Mouse (Mus musculus) MEL (cell line): ENCODE measurements around the gene Olfr983. TPM values are rescaled to one million over a fixed set of nuclear protein-coding genes. Genes with fewer than 3 reads are reported as not detected.

Source experiments
- DNase-seq: peaks from one replicate; pipeline ENCODE4 v3.0.0; 2011; ENCODE audit warnings: low read depth, low spot score
- H3K27ac ChIP-seq: 2 replicates; pipeline ENCODE4 v1.5.1; 2012; ENCODE audit warnings: low read depth, mild to moderate bottlenecking, control low read depth, low read length, moderate library complexity; ENCODE audit not compliant: control insufficient read depth
- H3K27me3 ChIP-seq, 2 experiments: fragments of 150-350 bp in 1 of 2; sonication (generic) in 1 of 2; 2 replicates each; pipeline ENCODE4 v1.6.1; 2012; ENCODE audit warnings: low read length in 2 of 2, mild to moderate bottlenecking in 2 of 2, improper control_type of control experiment in 1 of 2, moderate library complexity in 1 of 2; ENCODE audit not compliant: insufficient read depth in 2 of 2, control insufficient read depth in 1 of 2
- H3K36me3 ChIP-seq, 2 experiments: 2 replicates each; pipeline ENCODE4 v1.6.1; 2012 to 2014; ENCODE audit warnings: low read length in 2 of 2, improper control_type of control experiment in 1 of 2, inconsistent platforms in 1 of 2, mild to moderate bottlenecking in 1 of 2; ENCODE audit not compliant: insufficient read depth in 2 of 2, control insufficient read depth in 1 of 2
- H3K4me1 ChIP-seq, 2 experiments: fragments of 150-350 bp in 1 of 2; sonication (generic) in 1 of 2; 2 replicates each; pipeline ENCODE4 v1.6.1; 2012; ENCODE audit warnings: low read length in 2 of 2, improper control_type of control experiment in 1 of 2, mild to moderate bottlenecking in 1 of 2; ENCODE audit not compliant: insufficient read depth in 2 of 2, control insufficient read depth in 1 of 2
- H3K4me3 ChIP-seq, 2 experiments: fragments of 150-350 bp in 1 of 2; sonication (generic) in 1 of 2; 2 replicates each; pipeline ENCODE4 v1.5.1; 2012; ENCODE audit warnings: low read depth in 2 of 2, low read length in 2 of 2, mild to moderate bottlenecking in 2 of 2, moderate library complexity in 2 of 2, control low read depth in 1 of 2, improper control_type of control experiment in 1 of 2; ENCODE audit not compliant: control insufficient read depth in 1 of 2, insufficient read depth in 1 of 2
- H3K79me2 ChIP-seq: 2 replicates; pipeline ENCODE4 v1.6.1; 2012; ENCODE audit warnings: mild to moderate bottlenecking, low read length, moderate library complexity; ENCODE audit not compliant: control insufficient read depth, poor library complexity, insufficient read depth
- H3K9ac ChIP-seq: 2 replicates; pipeline ENCODE4 v1.6.1; 2012; ENCODE audit warnings: low read depth, mild to moderate bottlenecking, control low read depth, low read length, moderate library complexity; ENCODE audit not compliant: control insufficient read depth, poor library complexity, severe bottlenecking
- H3K9me3 ChIP-seq: fragments of 150-350 bp; sonication (generic); replicated peaks from 2 replicates; pipeline ENCODE4 v1.6.1; 2012; ENCODE audit warnings: mild to moderate bottlenecking, low read length, improper control_type of control experiment, moderate library complexity; ENCODE audit not compliant: insufficient read depth
- BHLHE40 ChIP-seq: IDR thresholded peaks from 2 replicates; pipeline ENCODE4 v1.6.1; 2012; ENCODE audit warnings: low read depth, mild to moderate bottlenecking, inconsistent platforms, low read length, improper control_type of control experiment, borderline replicate concordance
- CHD2 ChIP-seq: IDR thresholded peaks from 2 replicates; pipeline ENCODE4 v1.6.1; 2011; ENCODE audit warnings: low read length, improper control_type of control experiment
- CTCF ChIP-seq, 3 experiments: IDR thresholded peaks in 2 of 3; conservative IDR thresholded peaks in 1 of 3; 2 replicates each; pipeline ENCODE4 v1.5.1; 2011 to 2012; ENCODE audit warnings: low read length in 3 of 3, low read depth in 2 of 3, mild to moderate bottlenecking in 2 of 3, improper control_type of control experiment in 1 of 3, inconsistent platforms in 1 of 3, mixed read lengths in 1 of 3, moderate library complexity in 1 of 3; ENCODE audit not compliant: control insufficient read depth in 1 of 3, insufficient read depth in 1 of 3, poor library complexity in 1 of 3, severe bottlenecking in 1 of 3
- GABPA ChIP-seq: IDR thresholded peaks from 2 replicates; pipeline ENCODE4 v1.6.1; 2012; ENCODE audit warnings: low read depth, mild to moderate bottlenecking, inconsistent platforms, low read length, improper control_type of control experiment, moderate library complexity
- GATA1 ChIP-seq: IDR thresholded peaks from 2 replicates; pipeline ENCODE4 v1.6.1; 2011; ENCODE audit warnings: low read depth, low read length, improper control_type of control experiment
- JUND ChIP-seq: IDR thresholded peaks from 2 replicates; pipeline ENCODE4 v1.6.1; 2011; ENCODE audit warnings: low read depth, mild to moderate bottlenecking, improper control_type of control experiment, low read length
- KAT2A ChIP-seq: conservative IDR thresholded peaks from 2 replicates; pipeline ENCODE4 v1.6.1; 2012; ENCODE audit warnings: low read depth, low read length, improper control_type of control experiment, inconsistent platforms
- MAZ ChIP-seq: IDR thresholded peaks from 2 replicates; pipeline ENCODE4 v1.6.1; 2012; ENCODE audit warnings: low read depth, mild to moderate bottlenecking, inconsistent platforms, low read length, improper control_type of control experiment
- MXI1 ChIP-seq: IDR thresholded peaks from 2 replicates; pipeline ENCODE4 v1.6.1; 2011; ENCODE audit warnings: mild to moderate bottlenecking, low read depth, low read length, improper control_type of control experiment
- NELFE ChIP-seq: IDR thresholded peaks from 2 replicates; pipeline ENCODE4 v1.6.1; 2011; ENCODE audit warnings: low read depth, low read length, improper control_type of control experiment
- NRF1 ChIP-seq: IDR thresholded peaks from 2 replicates; pipeline ENCODE4 v1.6.1; 2014; ENCODE audit warnings: low read depth, mild to moderate bottlenecking, inconsistent platforms, low read length, improper control_type of control experiment, moderate library complexity; ENCODE audit not compliant: poor library complexity, insufficient read depth, severe bottlenecking
- POLR2A ChIP-seq, 2 experiments: IDR thresholded peaks; 2 replicates each; pipeline ENCODE4 v1.6.1; 2011 to 2012; ENCODE audit warnings: low read length in 2 of 2, mild to moderate bottlenecking in 2 of 2, control low read depth in 1 of 2, improper control_type of control experiment in 1 of 2, low read depth in 1 of 2, moderate library complexity in 1 of 2; ENCODE audit not compliant: control insufficient read depth in 1 of 2, insufficient read depth in 1 of 2, poor library complexity in 1 of 2
- POLR2AphosphoS2 ChIP-seq: IDR thresholded peaks from 2 replicates; pipeline ENCODE4 v1.6.1; 2011; ENCODE audit warnings: low read length, improper control_type of control experiment
- POLR2AphosphoS5 ChIP-seq: IDR thresholded peaks from 2 replicates; pipeline ENCODE4 v1.6.1; 2012; ENCODE audit warnings: low read depth, borderline replicate concordance, mild to moderate bottlenecking, inconsistent platforms, low read length, moderate library complexity, mixed read lengths
- RAD21 ChIP-seq: IDR thresholded peaks from 2 replicates; pipeline ENCODE4 v1.6.1; 2011; ENCODE audit warnings: mild to moderate bottlenecking, low read depth, low read length, improper control_type of control experiment
- SIN3A ChIP-seq: IDR thresholded peaks from 2 replicates; pipeline ENCODE4 v1.6.1; 2012; ENCODE audit warnings: low read length, improper control_type of control experiment, inconsistent platforms
- TAL1 ChIP-seq: IDR thresholded peaks from 2 replicates; pipeline ENCODE4 v1.6.1; 2012; ENCODE audit warnings: mild to moderate bottlenecking, inconsistent platforms, low read length, moderate library complexity, mixed read lengths
- TBP ChIP-seq: IDR thresholded peaks from 2 replicates; pipeline ENCODE4 v1.8.0; 2011; ENCODE audit warnings: low read depth, low read length, improper control_type of control experiment
- TCF12 ChIP-seq: IDR thresholded peaks from 2 replicates; pipeline ENCODE4 v1.6.1; 2014; ENCODE audit warnings: low read depth, mild to moderate bottlenecking, inconsistent platforms, low read length, improper control_type of control experiment, moderate library complexity
- UBTF ChIP-seq: IDR thresholded peaks from 2 replicates; pipeline ENCODE4 v1.6.1; 2012; ENCODE audit warnings: low read depth, mild to moderate bottlenecking, inconsistent platforms, low read length, improper control_type of control experiment, moderate library complexity, borderline replicate concordance; ENCODE audit not compliant: insufficient read depth
- ZC3H11A ChIP-seq: IDR thresholded peaks from 2 replicates; pipeline ENCODE4 v1.6.1; 2012; ENCODE audit warnings: low read depth, mild to moderate bottlenecking, inconsistent platforms, low read length, improper control_type of control experiment
- ZMIZ1 ChIP-seq: IDR thresholded peaks from 2 replicates; pipeline ENCODE4 v1.6.1; 2012; ENCODE audit warnings: low read depth, mild to moderate bottlenecking, inconsistent platforms, low read length, improper control_type of control experiment, moderate library complexity
- polyA plus RNA-seq, 2 experiments: library from polyadenylated mRNA; stranded (reverse) in 1 of 2; unstranded in 1 of 2; fragments of >175 nt in 1 of 2; fragments of >200 nt in 1 of 2; gene quantifications; 2 replicates each; pipeline versions ENCODE4 v1.2.1 to v1.2.4; 2012; ENCODE audit warnings: low replicate concordance in 2 of 2, low read depth in 1 of 2; ENCODE audit not compliant: insufficient read length in 2 of 2, insufficient read depth in 1 of 2, missing spikeins in 1 of 2
- total RNA-seq: library from RNA; depleted of rRNA; stranded (reverse); fragments of 300-350 nt; gene quantifications from 2 replicates; pipeline ENCODE4 v1.2.3, GENCODE M21; 2012; rRNA removed

Olfr983 gene
- total and polyA plus RNA-seq, 3 experiments: not detected

- H3K4me3 ChIP-seq: no peak within 1 kb of the TSS
- TF ChIP-seq ZC3H11A: no peak
- no peak for TF ChIP-seq POLR2A (IDR thresholded peaks at IDR 0.05; ENCODE audit: control insufficient read depth in 1 of 2, insufficient read depth in 1 of 2, low read depth in 1 of 2, low read length in 2 of 2, poor library complexity in 1 of 2)
- no peak for TF ChIP-seq GABPA
- TF ChIP-seq TAL1: no peak
- no peak for TF ChIP-seq TBP
- no peak for TF ChIP-seq TCF12
- TF ChIP-seq GATA1: no peak
- no peak for TF ChIP-seq MXI1
- TF ChIP-seq, all 39 proteins: peak for 0
Measured at GRCm38 (mm10) chr9:40073529-40073928, 19.9 kb downstream of the Olfr983 start, which contains the start of gene Olfr982. Olfr982 (plus strand) TSS chr9:40073829.

GRCm38 (mm10) chr9:40050138-40050537 lies 43.3 kb downstream of the Olfr983 start:
- no peak overlapping the region for H3K9ac ChIP-seq
- TF ChIP-seq TCF12 (no peak), CHD2 (no peak), MXI1 (no peak), MAZ (no peak), POLR2A (IDR thresholded peaks at IDR 0.05; ENCODE audit: control insufficient read depth in 1 of 2, insufficient read depth in 1 of 2, low read depth in 1 of 2, low read length in 2 of 2, poor library complexity in 1 of 2) (no peak), JUND (no peak), NELFE (no peak), UBTF (no peak), SIN3A (no peak), ZMIZ1 (no peak), NRF1 (no peak), RAD21 (no peak), KAT2A (no peak), CTCF (IDR thresholded peaks at IDR 0.05 in 2 of 3, conservative IDR thresholded peaks at IDR 0.05 in 1 of 3; ENCODE audit: control insufficient read depth in 1 of 3, insufficient read depth in 1 of 3, low read depth in 2 of 3, low read length in 3 of 3, poor library complexity in 1 of 3, severe bottlenecking in 1 of 3) (no peak), POLR2AphosphoS5 (no peak), BHLHE40 (no peak), POLR2AphosphoS2 (no peak)
- no peaks in the 10 kb centered on the region for H3K4me1 ChIP-seq
- H3K79me2 ChIP-seq: no peaks in the 10 kb centered on the region
- H3K9me3 ChIP-seq: no peaks in the 10 kb centered on the region
- H3K4me3 ChIP-seq: no peak overlapping the region
- no peaks in the 10 kb centered on the region for H3K36me3 ChIP-seq
- H3K27me3 ChIP-seq: no peaks in the 10 kb centered on the region
- H3K27ac ChIP-seq: no peak overlapping the region
- DNase-seq: no peak

More at GRCm38 (mm10) chr9:40073529-40073928, 19.9 kb downstream of the Olfr983 start, which contains the start of gene Olfr982:
- Histone ChIP-seq H3K79me2 (no peaks in the 10 kb centered on the region), H3K4me1 (no peaks in the 10 kb centered on the region), H3K27me3 (no peaks in the 10 kb centered on the region), H3K36me3 (no peaks in the 10 kb centered on the region), H3K27ac (no peak within 1 kb of the TSS), H3K9ac (no peak within 1 kb of the TSS), H3K9me3 (no peaks in the 10 kb centered on the region)
- DNase-seq: no peak

Other genes with a start within 250 kb of the Olfr983 start
- not detected in 2 replicates for gene Olfr972, start 227.2 kb downstream of the Olfr983 start, total RNA-seq
- not detected for gene Olfr972, start 227.2 kb downstream of the Olfr983 start, polyA plus RNA-seq
- not detected in 2 replicates for gene Olfr229, start 186.3 kb downstream of the Olfr983 start, total RNA-seq
- gene Olfr229, start 186.3 kb downstream of the Olfr983 start, polyA plus RNA-seq: not detected
- not detected in 2 replicates for gene Olfr974, start 156.1 kb downstream of the Olfr983 start, total RNA-seq
- not detected for gene Olfr974, start 156.1 kb downstream of the Olfr983 start, polyA plus RNA-seq
- gene Olfr975, start 141.5 kb downstream of the Olfr983 start, total RNA-seq: not detected in 2 replicates
- gene Olfr975, start 141.5 kb downstream of the Olfr983 start, polyA plus RNA-seq: not detected
- gene Olfr976, start 132.5 kb downstream of the Olfr983 start, total RNA-seq: not detected in 2 replicates
- gene Olfr976, start 132.5 kb downstream of the Olfr983 start, polyA plus RNA-seq: not detected
- not detected in 2 replicates for gene Olfr978, start 101.5 kb downstream of the Olfr983 start, total RNA-seq
- gene Olfr978, start 101.5 kb downstream of the Olfr983 start, polyA plus RNA-seq: not detected
- not detected in 2 replicates for gene Olfr979, start 90.1 kb downstream of the Olfr983 start, total RNA-seq
- not detected for gene Olfr979, start 90.1 kb downstream of the Olfr983 start, polyA plus RNA-seq
- not detected in 2 replicates for gene Olfr980, start 84.0 kb downstream of the Olfr983 start, total RNA-seq
- not detected for gene Olfr980, start 84.0 kb downstream of the Olfr983 start, polyA plus RNA-seq
- not detected in 2 replicates for gene Olfr981, start 72.1 kb downstream of the Olfr983 start, total RNA-seq
- gene Olfr981, start 72.1 kb downstream of the Olfr983 start, polyA plus RNA-seq: not detected
- not detected in 2 replicates for gene Olfr982, start 19.8 kb downstream of the Olfr983 start, total RNA-seq
- under 1 TPM in 1 of 2 experiments, not detected in 1; 0.04 TPM for gene Olfr982, start 19.8 kb downstream of the Olfr983 start, polyA plus RNA-seq
- not detected in 2 replicates for gene Olfr984, start 20.6 kb upstream of the Olfr983 start, total RNA-seq
- gene Olfr984, start 20.6 kb upstream of the Olfr983 start, polyA plus RNA-seq: not detected
- not detected in 2 replicates for gene Olfr985, start 36.6 kb upstream of the Olfr983 start, total RNA-seq
- gene Olfr985, start 36.6 kb upstream of the Olfr983 start, polyA plus RNA-seq: not detected
- gene Tmem225, start 54.5 kb upstream of the Olfr983 start, total RNA-seq: not detected in 2 replicates
- not detected for gene Tmem225, start 54.5 kb upstream of the Olfr983 start, polyA plus RNA-seq
- not detected in 2 replicates for gene Olfr986, start 87.3 kb upstream of the Olfr983 start, total RNA-seq
- gene Olfr986, start 87.3 kb upstream of the Olfr983 start, polyA plus RNA-seq: not detected
- gene Zfp202, start 98.7 kb upstream of the Olfr983 start, total RNA-seq: 1.9 and 2.7 TPM in 2 replicates
- gene Zfp202, start 98.7 kb upstream of the Olfr983 start, polyA plus RNA-seq: 1 to 10 TPM in 1 of 2 experiments, not detected in 1; 2.8 TPM
- gene Scn3b, start 175.6 kb upstream of the Olfr983 start, total RNA-seq: not detected in 2 replicates
- not detected for gene Scn3b, start 175.6 kb upstream of the Olfr983 start, polyA plus RNA-seq